Mouse (Mus musculus) layer of hippocampus, adult 9-10 months (tissue): Measurements from ENCODE around the gene Lmo7.
A peak's percentile ranks its signal among the peaks of the same experiment; 100 is the strongest.

ENCODE experiments used
- DNase-seq: peaks from one replicate; pipeline ENCODE4 v3.0.0; 2022; ENCODE audit warnings: low spot score

Gene Lmo7

DNA sequence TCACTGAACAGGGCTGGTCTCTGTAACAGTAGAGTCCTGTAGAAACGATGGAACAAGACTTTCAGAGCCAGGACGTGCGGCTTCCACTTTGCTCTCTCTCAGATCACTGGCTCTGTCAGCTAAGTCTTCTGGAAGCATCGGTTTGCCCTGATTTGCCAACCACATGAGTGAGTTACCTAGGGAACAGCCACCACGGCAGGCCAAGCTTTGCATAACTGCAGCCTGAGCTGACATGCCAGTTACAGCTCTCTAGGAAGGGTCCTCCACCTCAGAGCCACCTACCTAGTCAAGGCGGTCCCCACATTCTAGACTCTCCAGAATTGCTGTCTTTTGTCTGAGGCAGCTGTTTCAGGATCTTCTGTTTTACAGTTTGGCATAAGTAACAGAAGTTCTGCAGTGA lies 107.4 kb downstream of the Lmo7 start:
- no peak for DNase-seq

GRCm38 (mm10) chr14:101838231-101838839 lies 108.6 kb downstream of the Lmo7 start:
- DNase-seq = no peak

DNA sequence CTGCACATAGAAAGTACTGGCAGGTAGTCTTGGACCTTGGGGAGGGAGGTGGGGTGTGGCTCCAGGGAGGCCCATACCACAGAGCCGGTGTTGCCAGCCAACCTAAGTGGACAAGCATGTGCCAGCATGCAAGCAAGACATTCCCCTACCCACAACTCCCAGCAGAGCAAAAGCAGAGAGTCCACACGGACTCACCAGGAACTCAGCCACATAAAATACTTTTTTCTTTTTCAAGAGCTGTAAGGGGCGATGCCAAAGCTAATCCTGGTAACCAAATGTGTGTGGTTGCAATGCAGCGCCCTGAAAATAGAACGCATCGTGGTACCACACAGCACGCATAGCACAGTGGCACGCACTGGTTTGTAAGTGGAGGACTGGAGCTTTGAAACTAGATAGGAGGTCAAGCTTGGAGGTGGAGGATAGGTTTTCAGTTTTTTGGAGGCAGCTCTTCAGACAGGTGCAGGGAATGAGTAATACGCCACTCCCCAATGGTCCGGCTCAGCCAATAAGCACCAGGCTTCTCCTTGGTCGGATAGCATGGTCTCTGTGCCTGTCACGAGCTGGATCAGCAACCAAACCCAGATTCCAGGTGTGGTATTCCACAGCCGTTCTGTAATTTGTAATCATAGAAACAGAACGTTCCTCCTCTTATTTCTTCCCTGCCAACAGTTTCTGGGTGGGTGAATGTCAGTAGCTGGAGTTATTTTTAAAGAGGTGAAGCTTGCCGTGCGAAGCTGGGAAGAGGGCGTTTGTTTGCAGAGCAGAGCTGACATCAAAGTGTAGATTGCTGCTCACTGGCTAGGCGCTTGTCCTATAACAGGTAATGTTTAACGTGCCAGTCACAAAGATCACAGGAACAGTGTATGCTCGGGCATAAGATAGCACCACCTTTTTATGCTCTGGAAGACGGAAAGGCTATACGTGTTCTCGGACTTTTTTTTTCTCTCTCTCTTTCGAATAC lies 110.3 kb downstream of the Lmo7 start:
- DNase-seq = peak; percentile 30

DNA sequence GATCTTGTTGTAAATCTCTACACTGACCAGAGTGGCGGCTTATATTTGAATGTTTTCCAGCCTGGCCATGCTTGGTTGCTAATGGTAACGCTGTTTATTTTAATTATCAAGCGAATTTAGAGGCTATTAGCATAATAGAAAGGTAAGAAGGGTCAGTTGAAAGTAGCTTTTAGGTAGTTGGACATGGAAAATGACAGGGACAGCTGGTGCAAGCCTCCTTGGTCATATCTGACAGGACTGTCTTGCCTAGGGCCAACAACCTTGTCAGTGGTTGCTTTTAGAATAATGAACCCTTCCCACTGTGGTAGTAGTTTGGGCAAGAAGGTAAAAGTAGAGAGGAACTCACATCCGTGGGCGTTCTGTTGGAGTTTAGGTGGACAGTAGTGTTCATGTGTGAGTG lies 111.5 kb downstream of the Lmo7 start:
- no peak for DNase-seq

- no peak for DNase-seq
Measured at GRCm38 (mm10) chr14:101842521-101842920, 112.8 kb downstream of the Lmo7 start.

DNA sequence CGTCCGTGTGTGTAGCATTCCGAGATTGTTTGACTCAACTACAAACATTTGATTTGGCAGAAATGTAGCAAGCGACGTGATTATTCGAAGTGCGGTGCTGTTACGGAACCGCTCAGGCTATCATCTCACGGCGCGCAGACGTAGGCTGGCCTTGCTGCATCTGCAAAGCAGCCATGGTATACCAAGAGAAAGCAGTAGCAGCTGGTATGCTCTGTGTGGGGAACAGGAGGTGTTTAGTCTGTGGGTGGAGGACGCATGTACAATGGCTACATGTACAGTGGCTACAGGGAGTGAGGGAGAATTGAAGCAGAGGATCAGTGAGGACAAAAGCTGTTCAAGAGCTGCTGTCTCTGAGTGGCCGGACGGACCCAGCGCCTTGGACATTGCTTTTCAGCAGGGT lies 113.7 kb downstream of the Lmo7 start:
- no peak for DNase-seq

- DNase-seq = no peak
Measured at GRCm38 (mm10) chr14:101844467-101844866, 114.7 kb downstream of the Lmo7 start.

DNA sequence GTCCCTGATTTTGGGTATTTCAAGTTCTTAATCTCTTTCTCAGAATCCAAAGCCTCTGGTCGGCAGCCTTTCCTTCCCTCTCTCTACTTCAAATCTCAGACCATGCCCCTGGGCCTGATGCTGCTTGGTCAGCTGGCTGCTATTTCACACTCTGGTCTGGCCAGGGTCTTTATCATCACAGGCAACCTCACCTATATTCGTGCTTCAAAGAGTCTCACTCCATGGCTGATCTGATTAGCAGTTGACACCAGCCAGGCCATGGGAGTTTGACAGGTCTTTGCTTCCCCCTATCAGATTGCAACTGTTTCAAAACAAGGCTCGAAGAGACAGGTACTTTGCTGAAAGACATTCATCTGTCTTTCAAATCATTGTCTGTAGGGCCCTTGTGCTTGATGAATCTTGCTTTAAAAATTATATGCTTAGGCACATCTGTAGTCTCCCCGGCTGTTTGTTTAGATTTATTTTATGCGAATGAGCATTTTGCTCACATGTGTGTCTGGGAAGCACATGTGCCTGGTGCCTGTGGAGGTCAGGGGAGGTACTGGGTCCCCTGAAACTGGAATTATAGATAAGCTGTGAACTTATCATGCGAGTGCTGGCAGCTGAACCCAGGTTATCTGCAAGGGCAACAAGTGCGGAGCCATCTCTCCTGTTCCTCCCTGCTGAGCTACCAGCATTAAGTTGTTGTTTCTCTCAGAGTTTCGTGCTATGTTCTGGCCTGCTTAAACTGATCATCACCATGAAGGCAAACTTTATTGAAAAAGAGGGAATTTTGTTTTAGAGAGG lies 116.5 kb downstream of the Lmo7 start:
- no peak for DNase-seq

DNA sequence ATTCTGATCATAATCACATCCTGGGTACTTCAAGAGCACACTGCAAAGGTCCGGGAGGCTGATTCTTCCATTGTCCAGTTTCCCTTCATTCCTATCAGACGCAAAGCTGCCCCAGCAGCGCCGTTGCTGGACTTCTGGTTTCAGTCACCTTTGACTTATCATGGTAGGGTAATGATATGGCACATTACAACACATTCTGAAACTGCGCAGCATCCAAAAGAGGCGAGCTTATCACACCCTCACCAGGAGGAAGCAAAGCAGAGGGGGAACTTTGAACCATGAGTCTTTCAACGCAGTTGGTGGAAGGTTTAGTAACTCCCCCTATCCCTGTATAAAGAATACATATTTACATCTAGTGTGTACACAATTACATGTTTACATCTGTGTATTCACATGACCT lies 117.8 kb downstream of the Lmo7 start:
- DNase-seq = no peak

GRCm38 (mm10) chr14:101852584-101853195 lies 122.9 kb downstream of the Lmo7 start:
- DNase-seq = no peak

GRCm38 (mm10) chr14:101853207-101853606 lies 123.5 kb downstream of the Lmo7 start:
- no peak for DNase-seq

- no peak for DNase-seq
Measured at GRCm38 (mm10) chr14:101853722-101854121, 124.0 kb downstream of the Lmo7 start.

DNA sequence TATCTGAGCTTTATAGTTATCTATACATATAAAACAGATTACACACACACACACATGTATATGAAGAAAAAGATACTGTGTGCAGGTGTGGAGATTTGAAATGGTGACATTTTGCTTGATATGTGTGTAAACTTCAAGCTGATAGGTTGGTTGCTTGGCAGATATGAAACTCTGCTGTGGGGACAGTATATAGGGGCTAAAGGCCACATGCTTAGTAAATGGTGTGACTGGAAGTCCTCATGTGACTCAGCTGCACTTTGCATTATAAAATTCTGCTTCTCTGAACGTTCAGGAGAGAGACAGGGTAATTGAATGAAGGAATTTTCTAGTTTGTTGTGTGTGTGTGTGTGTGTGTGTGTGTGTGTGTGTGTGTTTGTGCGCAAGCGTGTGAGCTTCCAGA lies 124.5 kb downstream of the Lmo7 start:
- no peak for DNase-seq

DNA sequence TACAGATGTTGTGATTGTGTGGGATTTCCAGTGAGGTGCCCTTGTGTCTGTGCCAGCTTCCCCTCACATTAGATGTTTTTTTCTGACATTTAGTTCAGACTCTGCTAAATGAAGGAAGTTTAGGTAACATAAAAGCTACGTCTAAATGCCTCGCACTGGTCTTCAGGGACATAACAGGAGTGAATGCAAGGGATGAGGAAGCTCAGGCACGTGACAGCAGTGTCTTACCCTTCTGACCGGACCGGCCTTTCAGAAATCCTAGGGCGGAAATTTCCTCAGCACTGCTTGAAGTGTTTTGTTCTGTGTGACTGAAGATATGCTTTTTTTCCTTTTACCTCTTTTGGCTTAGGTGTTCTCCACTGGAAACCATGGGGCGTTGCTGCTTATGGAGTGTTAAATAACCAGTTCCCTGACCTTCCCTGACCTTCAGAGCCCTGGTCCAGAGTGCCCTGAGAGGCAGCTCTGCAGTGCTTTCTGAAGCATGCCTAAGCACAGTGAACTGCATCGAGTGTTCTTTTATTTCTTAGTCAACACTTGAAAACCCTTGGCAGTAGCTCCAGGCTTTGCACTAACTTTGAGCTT lies 129.6 kb downstream of the Lmo7 start:
- DNase-seq = no peak

GRCm38 (mm10) chr14:101862088-101862487 lies 132.3 kb downstream of the Lmo7 start:
- DNase-seq = no peak

- DNase-seq = no peak
Measured at GRCm38 (mm10) chr14:101867071-101867733, 137.4 kb downstream of the Lmo7 start.

DNA sequence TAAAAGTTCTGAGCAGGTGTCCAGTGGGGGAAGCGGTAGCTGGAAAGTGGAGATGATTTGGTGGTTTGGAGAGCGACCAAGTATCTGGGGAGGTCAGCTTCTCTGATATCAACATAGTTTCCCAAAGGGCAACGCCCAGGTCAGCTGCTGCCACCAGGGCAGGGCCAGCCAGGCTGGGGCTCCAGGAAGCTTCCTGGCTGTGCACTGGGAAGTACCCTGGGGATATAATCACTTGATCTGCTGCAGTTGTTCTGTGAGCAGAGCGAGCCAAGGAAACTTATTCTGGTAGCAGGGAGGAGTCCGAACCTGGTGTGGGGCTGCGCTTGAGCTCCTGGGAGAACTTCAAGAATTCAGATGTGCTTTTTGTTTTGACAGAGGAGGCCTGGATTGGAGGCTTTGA lies 139.4 kb downstream of the Lmo7 start:
- DNase-seq = no peak

DNA sequence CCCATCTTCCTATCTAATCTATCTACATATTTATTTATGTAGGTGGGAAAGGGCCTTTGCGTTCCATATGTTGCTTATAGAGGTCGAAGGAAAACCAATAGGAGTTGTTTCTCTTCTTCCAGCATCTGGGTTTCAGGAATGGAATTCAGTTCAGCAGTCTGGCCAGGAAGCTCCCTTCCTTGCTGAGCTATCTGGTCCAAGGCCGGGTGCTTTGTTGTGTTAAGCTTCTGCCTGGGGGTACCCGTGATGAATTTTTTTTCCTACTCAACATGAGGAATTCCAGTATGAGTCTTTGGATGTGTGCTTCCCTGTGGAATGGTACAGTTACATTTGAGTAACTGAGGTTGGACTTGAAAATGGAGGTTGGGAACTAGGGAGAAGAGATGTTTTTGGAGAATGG lies 139.9 kb downstream of the Lmo7 start:
- DNase-seq = no peak

- peak; percentile 15 for DNase-seq
Measured at GRCm38 (mm10) chr14:101870171-101870902, 140.6 kb downstream of the Lmo7 start.

- DNase-seq = no peak
Measured at GRCm38 (mm10) chr14:101872846-101873245, 143.1 kb downstream of the Lmo7 start.
